ENCODE assay signal across 17 mouse cellular contexts in genomic region chr9:63331246-63331645, GRCm38 (mm10). TPM values are rescaled to one million over a fixed set of nuclear protein-coding genes. Genes with fewer than 3 reads are reported as not detected.
DNase-seq lines count a peak whose midpoint lies in the region; ATAC-seq and TF ChIP-seq lines count a peak whose summit lies in the region.
"Had no signal": no experiment of that assay in that cellular context is flagged by ENCODE, and none has a peak within 500 bp of the region (broad histone marks: within the 10 kb centered on the region; RNA-seq: fewer than 3 reads in every experiment).

No protein-coding gene starts in this region.

- H3K4me3 ChIP-seq in kidney, adult 2 months (ENCODE audit: insufficient read depth, low read depth, low read length), result no peak overlapping the region
- no peak overlapping the region for H3K4me3 ChIP-seq in midbrain, postnatal 0 days (ENCODE audit: low read depth, low read length)
- H3K4me3 ChIP-seq in midbrain, embryonic 13.5 days (replicated peaks), result no peak overlapping the region
- H3K4me3 ChIP-seq in G1E (ENCODE audit: low read depth, low read length), result no peak overlapping the region
- H3K4me3 ChIP-seq: embryonic facial prominence, embryonic 15.5 days; forebrain, embryonic 13.5 days; heart, embryonic 15.5 days; hindbrain, embryonic 12.5 days; limb, embryonic 12.5 days; lung, embryonic 15.5 days; megakaryocyte, embryonic 14.5 days had no signal

- no peak overlapping the region for H3K9ac ChIP-seq in midbrain, postnatal 0 days (replicated peaks; ENCODE audit: low read length, poor library complexity, severe bottlenecking)
- H3K9ac ChIP-seq in midbrain, embryonic 13.5 days (replicated peaks), result no peak overlapping the region
- H3K9ac ChIP-seq: embryonic facial prominence, embryonic 15.5 days; forebrain, embryonic 13.5 days; heart, embryonic 15.5 days; hindbrain, embryonic 12.5 days; limb, embryonic 12.5 days; lung, embryonic 15.5 days had no signal

- 96% methylated on average over 6 of the region's 6 CpGs for WGBS in kidney, adult 2 months
- 98% methylated on average over 6 of the region's 6 CpGs for WGBS in midbrain, postnatal 0 days
- 95% methylated on average over 6 of the region's 6 CpGs for WGBS in midbrain, embryonic 13.5 days

- no peaks in the 10 kb centered on the region for H3K36me3 ChIP-seq in kidney, adult 2 months (ENCODE audit: control insufficient read depth, insufficient read depth, low read length)
- H3K36me3 ChIP-seq in midbrain, postnatal 0 days (ENCODE audit: insufficient read depth, low read length), result peaks cover 11% of the 10 kb centered on the region
- H3K36me3 ChIP-seq in midbrain, embryonic 13.5 days, result peaks cover 27% of the 10 kb centered on the region
- H3K36me3 ChIP-seq in G1E (replicated peaks), result peaks cover 82% of the 10 kb centered on the region
- no peaks in the 10 kb centered on the region; the same call in 1 of the 2 replicates for H3K36me3 ChIP-seq in splenic B cell, adult 2 months (ENCODE audit: control insufficient read depth, insufficient read depth, low read length, poor library complexity, severe bottlenecking)

- no peak for TF ChIP-seq POLR2A in kidney, adult 2 months (IDR thresholded peaks at IDR 0.05; ENCODE audit: low read depth, low read length)

- no peak overlapping the region for H3K27ac ChIP-seq in kidney, adult 2 months (ENCODE audit: insufficient read depth, low read depth, low read length)
- H3K27ac ChIP-seq in midbrain, postnatal 0 days (ENCODE audit: low read depth, low read length), result no peak overlapping the region
- H3K27ac ChIP-seq in midbrain, embryonic 13.5 days, result no peak overlapping the region
- H3K27ac ChIP-seq: forebrain, embryonic 13.5 days; heart, embryonic 15.5 days; hindbrain, embryonic 12.5 days; limb, embryonic 12.5 days; lung, embryonic 15.5 days had no signal

- H3K9me3 ChIP-seq in midbrain, postnatal 0 days (ENCODE audit: low read length), result no peaks in the 10 kb centered on the region
- no peaks in the 10 kb centered on the region for H3K9me3 ChIP-seq in midbrain, embryonic 13.5 days
- no peaks in the 10 kb centered on the region for H3K9me3 ChIP-seq in G1E (replicated peaks)
- H3K9me3 ChIP-seq: embryonic facial prominence, embryonic 15.5 days; forebrain, embryonic 13.5 days; heart, embryonic 15.5 days; hindbrain, embryonic 12.5 days; limb, embryonic 12.5 days; lung, embryonic 15.5 days had no signal

- no peak for ATAC-seq in midbrain, postnatal 0 days (ENCODE audit: low FRiP score)
- ATAC-seq in midbrain, embryonic 13.5 days, result no peak
- ATAC-seq in G1E (ENCODE audit: extremely low read depth, insufficient number of reproducible peaks, low FRiP score, poor library complexity, severe bottlenecking), result no peak
- ATAC-seq in erythroblast, adult 5-6 weeks (replicated peaks; ENCODE audit: low FRiP score, poor library complexity, severe bottlenecking), result no peak
- ATAC-seq: forebrain, embryonic 13.5 days; intestine, embryonic 16.5 days had no signal

- no peak for DNase-seq in kidney, adult 2 months
- DNase-seq in kidney, adult 8-10 months, result no peak
- DNase-seq in midbrain, postnatal 0 days (ENCODE audit: low spot score), result no peak
- no peak for DNase-seq in G1E (ENCODE audit: low spot score)
- DNase-seq in splenic B cell, adult 2 months (ENCODE audit: low read depth, low spot score), result peak; percentile 15
- DNase-seq: adrenal gland, postnatal 10 days; cerebellum, adult 9-10 months had no signal

- no peaks in the 10 kb centered on the region for H3K27me3 ChIP-seq in kidney, adult 2 months (replicated peaks; ENCODE audit: control insufficient read depth, insufficient read depth, low read length)
- H3K27me3 ChIP-seq in midbrain, postnatal 0 days (ENCODE audit: insufficient read depth, low read length), result no peaks in the 10 kb centered on the region
- H3K27me3 ChIP-seq in midbrain, embryonic 13.5 days, result no peaks in the 10 kb centered on the region
- H3K27me3 ChIP-seq in G1E (ENCODE audit: insufficient read depth, low read length), result no peaks in the 10 kb centered on the region
- no peaks in the 10 kb centered on the region for H3K27me3 ChIP-seq in splenic B cell, adult 2 months (ENCODE audit: control insufficient read depth, insufficient read depth, low read length, poor library complexity, severe bottlenecking)
- H3K27me3 ChIP-seq: embryonic facial prominence, embryonic 15.5 days; forebrain, embryonic 13.5 days; heart, embryonic 15.5 days; hindbrain, embryonic 12.5 days; limb, embryonic 12.5 days; lung, embryonic 15.5 days; megakaryocyte, embryonic 14.5 days had no signal

- peak; percentile 37 for TF ChIP-seq CTCF in kidney, adult 2 months (conservative IDR thresholded peaks at IDR 0.05; ENCODE audit: insufficient read depth, insufficient read length, low read depth, low read length)
- TF ChIP-seq CTCF in midbrain, postnatal 0 days (IDR thresholded peaks at IDR 0.05), result peak; percentile 23; the same call in 1 of the 2 replicates
- 0 out of 2 replicates have a peak, but pooled peaks have one; percentile 17 for TF ChIP-seq CTCF in G1E (IDR thresholded peaks at IDR 0.05; ENCODE audit: low read depth, low read length)

- H3K4me2 ChIP-seq in midbrain, postnatal 0 days (ENCODE audit: low read depth, low read length, poor library complexity, severe bottlenecking), result no peak overlapping the region
- H3K4me2 ChIP-seq in midbrain, embryonic 13.5 days (replicated peaks), result no peak overlapping the region
- H3K4me2 ChIP-seq: embryonic facial prominence, embryonic 15.5 days; forebrain, embryonic 13.5 days; heart, embryonic 15.5 days; hindbrain, embryonic 12.5 days; limb, embryonic 12.5 days; lung, embryonic 15.5 days had no signal

- H3K4me1 ChIP-seq in kidney, adult 2 months (ENCODE audit: control insufficient read depth, insufficient read depth, low read length), result no peaks in the 10 kb centered on the region
- no peaks in the 10 kb centered on the region for H3K4me1 ChIP-seq in midbrain, postnatal 0 days (ENCODE audit: insufficient read depth, low read length)
- peaks cover 11% of the 10 kb centered on the region for H3K4me1 ChIP-seq in midbrain, embryonic 13.5 days (replicated peaks)
- no peaks in the 10 kb centered on the region for H3K4me1 ChIP-seq in G1E (ENCODE audit: insufficient read depth, low read depth, low read length)
- H3K4me1 ChIP-seq: embryonic facial prominence, embryonic 15.5 days; limb, embryonic 12.5 days; lung, embryonic 15.5 days; megakaryocyte, embryonic 14.5 days had no signal

RNA-seq across cellular contexts. Expression of gene Map2k5, which starts 46.5 kb away (rescaled TPM):
- 34.3 and 38.9 TPM in 2 replicates for polyA plus RNA-seq in kidney, adult 2 months (2012; rRNA removed)
- 22.4 and 23.4 TPM in 2 replicates for total RNA-seq in midbrain, postnatal 0 days (2014; rRNA removed)
- polyA plus RNA-seq in midbrain, postnatal 0 days (2015; fragmentation: Nextera tagmentation; extraction: Ambion mirVana), result 32.7 and 35.0 TPM in 2 replicates
- 37.7 and 40.9 TPM in 2 replicates for polyA plus RNA-seq in midbrain, embryonic 13.5 days (2015; fragmentation: Nextera tagmentation; extraction: Ambion mirVana)
- total RNA-seq in G1E (2014; fragmentation: Nextera tagmentation) (27.5 and 32.4 TPM in 2 replicates), G1E (2017) (17.9 and 18.0 TPM in 2 replicates)
- polyA plus RNA-seq in G1E (2012), result 31.8 and 42.9 TPM in 2 replicates
- total RNA-seq in erythroblast, adult 5-6 weeks (2015; ENCODE audit: low replicate concordance), result 3.1 and 8.2 TPM in 2 replicates
- 4.6 and 6.8 TPM in 2 replicates for total RNA-seq in erythroblast, adult 5-6 weeks (2017; ENCODE audit: low replicate concordance)
